Mouse (Mus musculus): Measurements from ENCODE around the gene Dnah8. TPM values are rescaled to one million over a fixed set of nuclear protein-coding genes. Genes with fewer than 3 reads are reported as not detected.

Gene Dnah8
- polyA plus RNA-seq, 1 experiment: not detected

DNA sequence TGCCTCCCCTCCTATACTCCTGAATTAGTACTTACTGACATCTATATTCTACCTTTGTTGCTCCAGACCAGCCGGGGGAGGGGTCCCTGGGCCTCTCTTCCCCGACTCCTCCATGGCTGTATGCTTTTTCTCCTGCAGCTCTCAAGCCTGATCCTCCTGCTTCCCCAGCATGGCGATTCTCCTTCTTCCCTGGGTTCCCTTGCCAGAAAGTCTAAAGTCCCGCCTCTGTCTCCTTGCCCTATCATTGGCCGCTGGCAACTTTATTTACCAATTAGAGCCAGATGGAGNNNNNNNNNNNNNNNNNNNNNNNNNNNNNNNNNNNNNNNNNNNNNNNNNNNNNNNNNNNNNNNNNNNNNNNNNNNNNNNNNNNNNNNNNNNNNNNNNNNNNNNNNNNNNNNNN, 40.7 kb downstream of the Dnah8 start:
- Histone ChIP-seq H3K27ac (replicated peaks; ENCODE audit: low read depth, low read length) (no peak overlapping the region), H3K4me3 (ENCODE audit: insufficient read depth, low read depth, low read length) (no peak overlapping the region), H3K4me1 (ENCODE audit: control insufficient read depth, insufficient read depth, insufficient read length, low read length) (no peaks in the 10 kb centered on the region)

DNA sequence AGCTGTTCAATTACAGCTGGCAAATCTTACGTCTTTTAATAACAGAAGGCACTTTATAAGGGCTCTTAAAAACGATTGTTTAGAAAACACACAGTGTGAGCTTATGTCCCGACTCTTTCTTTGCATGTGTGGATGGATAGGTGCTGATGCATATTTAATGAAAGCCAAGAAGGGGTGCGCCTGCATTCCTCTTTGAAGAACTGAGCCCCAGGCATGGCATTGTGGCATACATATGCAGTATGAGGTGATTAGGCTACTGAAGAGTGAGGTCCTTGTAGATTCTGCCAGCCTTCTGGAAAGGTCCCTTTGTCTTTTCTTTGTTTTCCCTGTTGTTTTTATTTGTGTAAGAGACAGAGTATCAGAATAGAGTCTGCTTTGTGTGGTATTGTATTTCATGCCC, 48.4 kb downstream of the Dnah8 start:
- H3K4me1 ChIP-seq (ENCODE audit: control insufficient read depth, insufficient read depth, insufficient read length, low read length): no peaks in the 10 kb centered on the region
- H3K27ac ChIP-seq (replicated peaks; ENCODE audit: low read depth, low read length): no peak overlapping the region
- H3K4me3 ChIP-seq (ENCODE audit: insufficient read depth, low read depth, low read length): no peak overlapping the region

DNA sequence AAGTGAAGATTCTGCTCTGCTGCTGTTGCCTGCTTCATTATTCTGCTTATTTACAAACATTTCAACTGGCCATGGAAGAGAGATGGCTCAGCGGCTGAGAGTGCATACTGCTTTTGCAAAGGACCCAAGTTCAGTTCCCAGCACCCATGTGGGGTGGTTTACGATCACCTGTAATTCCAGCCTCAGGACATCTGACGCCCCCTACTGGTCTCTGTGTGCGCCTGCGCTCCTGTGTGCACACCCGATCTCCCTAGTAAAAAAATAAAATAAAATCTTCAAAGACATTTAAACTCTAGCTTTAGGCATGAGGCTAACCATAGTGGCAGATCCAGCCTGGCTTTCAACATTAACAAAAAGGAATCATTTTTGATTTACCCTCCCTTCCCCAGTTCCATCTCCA, 48.9 kb downstream of the Dnah8 start:
- H3K4me3 ChIP-seq (ENCODE audit: insufficient read depth, low read depth, low read length): no peak overlapping the region
- H3K4me1 ChIP-seq (ENCODE audit: control insufficient read depth, insufficient read depth, insufficient read length, low read length): no peaks in the 10 kb centered on the region
- no peak overlapping the region for H3K27ac ChIP-seq (replicated peaks; ENCODE audit: low read depth, low read length)

DNA sequence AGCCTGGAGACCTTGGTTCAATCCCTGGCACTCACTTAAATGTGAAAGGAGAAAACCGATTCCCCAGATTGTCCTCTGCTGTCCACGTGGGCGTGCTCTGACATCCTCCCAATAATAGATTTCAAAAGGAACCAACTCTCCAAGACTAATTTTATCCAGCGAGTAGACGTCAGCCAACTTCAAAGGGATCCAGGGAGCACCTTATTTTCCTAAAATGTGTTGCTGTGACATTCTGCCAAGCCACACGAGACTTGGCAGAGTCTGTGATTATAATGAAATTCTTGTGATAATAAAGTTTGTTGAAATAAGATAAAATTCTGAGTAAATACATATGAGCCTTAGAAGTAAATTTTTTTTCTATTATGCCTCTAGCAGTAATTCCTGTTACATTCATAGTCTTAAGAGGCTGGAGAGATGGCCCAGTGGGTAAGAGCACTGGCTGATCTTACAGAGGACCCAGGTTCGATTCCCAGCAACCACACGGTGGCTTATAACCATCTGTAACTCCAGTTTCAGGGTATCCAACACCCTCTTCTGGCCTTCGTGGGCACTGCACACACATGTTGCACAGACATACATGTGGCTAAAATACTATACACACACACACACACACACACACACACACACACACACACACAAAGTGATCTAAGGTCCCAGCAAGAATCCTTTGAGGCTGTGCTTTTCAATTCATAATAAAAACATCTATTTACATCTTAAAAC, 51.0 kb downstream of the Dnah8 start:
- Histone ChIP-seq H3K27ac (replicated peaks; ENCODE audit: low read depth, low read length) (no peak overlapping the region), H3K4me1 (ENCODE audit: control insufficient read depth, insufficient read depth, insufficient read length, low read length) (no peaks in the 10 kb centered on the region), H3K4me3 (ENCODE audit: insufficient read depth, low read depth, low read length) (no peak overlapping the region)

DNA sequence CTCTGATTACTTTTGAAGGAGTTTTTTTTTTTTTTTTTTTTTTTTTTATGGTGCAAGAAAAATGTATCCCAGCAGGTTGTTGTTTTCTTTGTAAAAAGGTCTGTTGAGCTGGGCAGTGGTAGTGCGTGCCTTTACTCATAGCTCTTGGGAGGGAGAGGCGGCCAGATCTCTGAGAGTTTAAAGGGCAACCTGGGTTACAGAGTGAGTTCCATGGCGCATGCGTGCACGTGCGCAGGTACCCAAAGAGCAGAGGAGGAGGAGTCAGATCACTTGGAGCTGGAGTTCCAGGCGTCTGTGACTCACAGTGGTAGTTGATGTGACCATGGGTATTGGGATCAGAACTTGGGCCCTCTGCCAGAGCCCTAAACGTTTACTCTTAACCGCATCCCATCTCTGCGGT, 54.4 kb downstream of the Dnah8 start:
- Histone ChIP-seq H3K4me3 (ENCODE audit: insufficient read depth, low read depth, low read length) (no peak overlapping the region), H3K4me1 (ENCODE audit: control insufficient read depth, insufficient read depth, insufficient read length, low read length) (no peaks in the 10 kb centered on the region), H3K27ac (replicated peaks; ENCODE audit: low read depth, low read length) (no peak overlapping the region)

DNA sequence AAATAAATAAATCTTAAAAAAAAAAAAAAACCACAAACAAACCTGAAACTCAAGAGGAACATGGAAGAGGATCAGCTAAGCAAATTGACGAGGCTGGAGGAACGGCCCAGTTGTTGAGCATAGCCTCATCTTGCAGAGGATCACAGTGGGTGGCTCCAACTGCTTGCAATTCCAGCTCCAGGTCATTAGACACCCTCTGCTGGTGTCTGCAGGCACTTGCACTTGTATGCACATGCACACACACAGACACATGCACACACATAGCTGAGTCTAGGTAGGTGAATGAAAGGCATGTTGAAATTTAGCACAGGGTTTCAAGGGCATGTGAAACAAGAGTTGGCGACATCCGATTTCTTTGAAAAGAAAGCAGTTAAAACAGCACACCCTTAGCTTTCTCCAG, 55.5 kb downstream of the Dnah8 start:
- H3K4me1 ChIP-seq (ENCODE audit: control insufficient read depth, insufficient read depth, insufficient read length, low read length): no peaks in the 10 kb centered on the region

DNA sequence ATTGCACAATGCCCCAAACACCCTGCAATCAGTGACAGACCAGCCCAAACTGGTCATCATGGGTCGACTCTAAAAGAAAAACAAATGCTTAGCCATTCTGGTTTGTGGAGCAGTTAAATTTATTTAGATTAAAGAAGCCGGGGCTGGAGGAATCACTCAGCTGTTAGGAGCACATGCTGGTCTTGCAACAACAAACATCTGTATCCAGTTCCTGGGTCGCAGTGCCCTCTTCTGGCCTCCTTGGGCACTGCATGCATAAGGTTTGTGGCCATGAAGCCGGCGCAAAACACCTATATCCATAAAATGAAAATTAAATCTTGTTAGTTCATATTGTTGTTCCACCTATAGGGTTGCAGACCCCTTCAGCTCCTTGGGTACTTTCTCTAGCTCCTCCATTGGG, 57.5 kb downstream of the Dnah8 start:
- Histone ChIP-seq H3K27ac (replicated peaks; ENCODE audit: low read depth, low read length) (no peak overlapping the region), H3K4me1 (ENCODE audit: control insufficient read depth, insufficient read depth, insufficient read length, low read length) (no peaks in the 10 kb centered on the region), H3K4me3 (ENCODE audit: insufficient read depth, low read depth, low read length) (no peak overlapping the region)

More for the DNA sequence above, 55.5 kb downstream of the Dnah8 start:
- H3K27ac ChIP-seq (replicated peaks; ENCODE audit: low read depth, low read length): no peak overlapping the region
- no peak overlapping the region for H3K4me3 ChIP-seq (ENCODE audit: insufficient read depth, low read depth, low read length)

DNA sequence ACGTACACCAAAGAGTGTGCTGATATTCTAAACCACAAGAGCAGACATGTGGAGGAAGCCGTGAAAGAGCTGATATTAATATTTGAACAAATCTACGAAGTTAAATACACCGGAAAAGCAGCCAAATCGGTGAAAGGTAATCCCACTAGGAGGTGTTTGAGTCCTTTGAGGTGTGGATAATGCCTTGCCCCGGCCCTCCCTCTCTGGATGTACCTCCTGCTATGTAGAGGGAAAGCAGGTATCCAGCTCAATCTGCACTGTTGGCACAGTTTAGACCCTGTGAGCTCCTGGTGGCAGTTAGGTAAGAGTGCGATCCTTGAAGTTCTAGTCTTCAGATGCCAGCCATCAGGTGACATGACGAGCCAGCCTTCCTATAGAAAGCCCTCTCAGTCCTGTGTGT, 66.0 kb downstream of the Dnah8 start:
- no peaks in the 10 kb centered on the region for H3K4me1 ChIP-seq (ENCODE audit: control insufficient read depth, insufficient read depth, insufficient read length, low read length)
- H3K27ac ChIP-seq (replicated peaks; ENCODE audit: low read depth, low read length): no peak overlapping the region
- no peak overlapping the region for H3K4me3 ChIP-seq (ENCODE audit: insufficient read depth, low read depth, low read length)

DNA sequence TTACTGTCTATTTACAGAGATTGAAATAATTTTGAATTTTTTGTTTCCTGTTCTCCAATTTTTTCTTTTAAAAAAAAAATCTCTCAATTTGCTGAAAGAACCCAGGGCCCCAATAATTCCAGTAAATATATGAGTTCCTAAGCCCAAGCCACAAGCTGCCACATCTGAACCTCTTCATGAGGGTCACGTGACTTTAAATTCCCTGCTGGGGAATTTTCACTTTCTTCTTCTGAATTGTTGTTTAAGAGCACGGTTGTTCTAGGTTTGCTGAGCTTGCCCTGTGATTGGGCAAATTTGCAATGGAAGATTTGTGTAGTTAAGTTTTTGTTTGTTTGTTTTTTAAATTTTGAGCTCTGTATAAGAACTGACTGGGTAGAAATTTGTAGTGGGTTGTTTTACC, 67.3 kb downstream of the Dnah8 start:
- H3K27ac ChIP-seq (replicated peaks; ENCODE audit: low read depth, low read length): no peak overlapping the region
- no peak overlapping the region for H3K4me3 ChIP-seq (ENCODE audit: insufficient read depth, low read depth, low read length)
- H3K4me1 ChIP-seq (ENCODE audit: control insufficient read depth, insufficient read depth, insufficient read length, low read length): no peaks in the 10 kb centered on the region

DNA sequence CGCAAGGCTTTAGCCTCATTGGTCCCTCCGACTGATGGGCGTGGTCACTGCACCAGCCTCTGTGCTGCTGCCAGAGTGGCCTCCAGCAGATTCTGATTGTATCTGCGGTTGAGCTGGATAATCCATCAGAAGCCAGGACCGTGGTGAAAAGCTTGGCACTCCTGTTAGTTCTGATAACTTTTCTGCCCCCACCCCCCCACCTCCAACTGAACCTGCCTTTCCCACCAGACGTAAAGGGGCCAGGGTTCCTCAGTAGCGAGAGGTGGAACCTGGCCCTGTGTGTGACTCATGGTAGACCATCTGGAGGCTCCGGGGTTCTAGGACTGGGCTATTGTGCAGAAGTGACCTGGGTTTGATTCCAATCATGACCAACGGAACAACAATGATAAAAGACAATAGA, 70.1 kb downstream of the Dnah8 start:
- H3K4me1 ChIP-seq (ENCODE audit: control insufficient read depth, insufficient read depth, insufficient read length, low read length): no peaks in the 10 kb centered on the region
- no peak overlapping the region for H3K27ac ChIP-seq (replicated peaks; ENCODE audit: low read depth, low read length)
- H3K4me3 ChIP-seq (ENCODE audit: insufficient read depth, low read depth, low read length): no peak overlapping the region

DNA sequence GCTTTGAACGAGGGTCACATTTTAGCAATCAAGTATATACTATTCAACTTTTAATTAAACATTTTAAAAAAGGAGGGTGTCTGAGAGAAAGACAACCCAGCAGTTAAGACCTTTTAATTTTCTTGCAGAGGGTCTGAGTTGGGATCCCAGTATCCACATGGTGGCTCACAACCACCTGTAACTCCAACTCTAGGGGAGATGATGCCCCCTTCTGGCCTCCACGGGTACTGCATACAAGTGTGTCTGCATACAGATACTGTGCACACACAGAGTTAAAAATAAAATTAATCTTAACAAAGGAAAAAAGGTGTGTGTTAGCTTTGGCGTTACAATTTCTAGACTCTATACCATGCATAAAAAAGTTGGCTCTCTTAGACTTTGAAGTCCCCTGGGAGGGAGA, 90.6 kb downstream of the Dnah8 start:
- H3K4me3 ChIP-seq (ENCODE audit: insufficient read depth, low read depth, low read length): no peak overlapping the region
- no peaks in the 10 kb centered on the region for H3K4me1 ChIP-seq (ENCODE audit: control insufficient read depth, insufficient read depth, insufficient read length, low read length)
- H3K27ac ChIP-seq (replicated peaks; ENCODE audit: low read depth, low read length): no peak overlapping the region

DNA sequence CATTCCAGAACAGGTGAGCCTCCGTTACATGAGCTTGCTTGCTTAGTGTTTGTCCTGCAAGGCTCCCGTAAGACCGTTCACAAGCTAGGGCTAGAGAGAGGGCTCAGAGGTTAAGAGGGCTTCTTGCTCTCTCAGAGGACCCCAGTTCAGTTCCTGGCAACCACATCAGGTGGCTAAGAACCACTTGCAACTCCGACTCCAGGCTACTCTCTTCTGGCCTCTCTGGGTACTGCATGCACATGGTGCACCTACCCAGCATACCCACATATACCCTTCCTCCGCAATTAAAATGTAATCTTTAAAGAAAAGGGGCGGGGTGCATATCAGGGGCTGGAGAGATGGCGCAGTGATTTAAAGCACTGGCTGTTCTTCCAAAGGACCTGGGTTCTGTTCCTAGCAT, 94.0 kb downstream of the Dnah8 start:
- Histone ChIP-seq H3K4me1 (ENCODE audit: control insufficient read depth, insufficient read depth, insufficient read length, low read length) (no peaks in the 10 kb centered on the region), H3K27ac (replicated peaks; ENCODE audit: low read depth, low read length) (no peak overlapping the region), H3K4me3 (ENCODE audit: insufficient read depth, low read depth, low read length) (no peak overlapping the region)

DNA sequence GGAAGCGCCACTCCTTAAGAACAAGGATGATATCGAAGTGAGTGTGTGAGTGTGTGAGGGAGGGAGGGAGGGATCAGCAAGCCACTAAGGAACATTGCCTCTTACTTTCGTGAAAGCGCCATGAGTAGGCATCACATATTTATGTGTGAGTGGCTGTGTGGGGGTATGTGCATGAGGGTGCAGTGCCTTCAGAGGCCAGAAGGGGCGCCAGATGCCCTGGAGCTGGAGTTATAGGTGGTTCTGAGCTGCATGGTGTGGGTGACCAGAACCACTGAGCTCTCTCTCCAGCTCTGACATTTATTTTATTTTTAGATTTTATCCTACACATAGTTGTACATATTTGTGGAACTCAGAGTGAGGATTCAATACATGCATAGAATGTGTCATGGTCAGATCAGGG, 94.9 kb downstream of the Dnah8 start:
- Histone ChIP-seq H3K4me1 (ENCODE audit: control insufficient read depth, insufficient read depth, insufficient read length, low read length) (no peaks in the 10 kb centered on the region), H3K27ac (replicated peaks; ENCODE audit: low read depth, low read length) (no peak overlapping the region), H3K4me3 (ENCODE audit: insufficient read depth, low read depth, low read length) (no peak overlapping the region)

DNA sequence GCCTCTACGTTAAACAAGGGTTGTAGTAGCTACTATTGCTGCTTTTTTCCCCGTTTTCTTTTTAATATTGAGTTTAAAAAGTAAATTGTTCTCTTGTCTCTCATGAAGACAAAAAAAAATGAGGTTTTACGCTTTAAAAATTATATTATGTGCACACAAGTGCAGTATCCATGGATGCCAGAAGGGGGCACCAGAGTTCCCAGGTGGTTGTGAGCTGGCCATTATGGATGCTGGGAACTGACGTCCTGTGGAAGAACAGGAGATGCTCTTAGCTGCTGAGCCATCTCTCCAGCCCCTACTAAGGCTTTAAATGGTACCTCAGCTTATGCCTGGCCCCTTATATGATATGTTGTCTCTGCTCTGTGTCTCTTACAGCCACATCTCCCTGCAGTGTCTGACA, 103.6 kb downstream of the Dnah8 start:
- no peak overlapping the region for H3K4me3 ChIP-seq (ENCODE audit: insufficient read depth, low read depth, low read length)
- H3K27ac ChIP-seq (replicated peaks; ENCODE audit: low read depth, low read length): no peak overlapping the region
- H3K4me1 ChIP-seq (ENCODE audit: control insufficient read depth, insufficient read depth, insufficient read length, low read length): no peaks in the 10 kb centered on the region

DNA sequence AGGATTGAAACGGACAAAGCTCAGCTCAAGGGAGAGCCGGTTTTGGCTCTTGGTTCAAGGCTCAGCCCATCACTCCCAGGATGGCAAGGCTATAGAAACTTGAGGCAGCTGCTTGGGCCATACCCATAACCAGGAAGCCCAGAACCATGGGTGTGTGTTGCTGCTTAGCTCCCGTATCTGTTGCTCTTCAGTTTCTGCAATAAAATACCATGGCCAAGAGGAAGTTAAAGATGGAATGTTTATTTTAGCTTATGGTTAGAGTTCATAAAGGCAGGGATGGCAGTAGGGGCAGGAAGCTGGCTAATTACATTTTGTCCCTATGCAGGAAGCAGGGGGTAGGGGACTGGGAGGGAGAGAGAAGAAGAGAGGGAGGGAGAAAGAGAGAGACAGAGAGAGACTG, 108.6 kb downstream of the Dnah8 start:
- Histone ChIP-seq H3K4me3 (ENCODE audit: insufficient read depth, low read depth, low read length) (no peak overlapping the region), H3K4me1 (ENCODE audit: control insufficient read depth, insufficient read depth, insufficient read length, low read length) (no peaks in the 10 kb centered on the region), H3K27ac (replicated peaks; ENCODE audit: low read depth, low read length) (no peak overlapping the region)

DNA sequence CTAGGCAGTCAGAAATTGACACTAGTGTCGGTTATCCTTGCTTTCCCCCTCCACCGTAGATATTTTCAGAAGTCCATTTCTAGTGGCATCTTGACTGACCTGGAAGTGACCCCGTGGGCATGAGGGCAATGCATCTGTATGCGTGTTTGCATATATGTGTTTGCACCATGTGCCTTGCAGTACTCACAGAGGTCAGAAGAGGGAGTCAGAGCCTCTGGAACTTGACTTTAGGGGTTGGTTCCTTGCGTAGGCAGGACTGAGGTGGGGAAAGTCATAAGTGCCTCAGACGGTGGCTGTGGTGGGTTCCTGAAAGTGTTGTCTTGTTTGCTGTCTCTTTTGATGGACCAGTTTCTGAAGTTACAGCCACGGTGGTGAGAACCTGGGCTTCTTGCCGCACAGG, 110.6 kb downstream of the Dnah8 start:
- Histone ChIP-seq H3K4me3 (ENCODE audit: insufficient read depth, low read depth, low read length) (no peak overlapping the region), H3K4me1 (ENCODE audit: control insufficient read depth, insufficient read depth, insufficient read length, low read length) (no peaks in the 10 kb centered on the region), H3K27ac (replicated peaks; ENCODE audit: low read depth, low read length) (no peak overlapping the region)

DNA sequence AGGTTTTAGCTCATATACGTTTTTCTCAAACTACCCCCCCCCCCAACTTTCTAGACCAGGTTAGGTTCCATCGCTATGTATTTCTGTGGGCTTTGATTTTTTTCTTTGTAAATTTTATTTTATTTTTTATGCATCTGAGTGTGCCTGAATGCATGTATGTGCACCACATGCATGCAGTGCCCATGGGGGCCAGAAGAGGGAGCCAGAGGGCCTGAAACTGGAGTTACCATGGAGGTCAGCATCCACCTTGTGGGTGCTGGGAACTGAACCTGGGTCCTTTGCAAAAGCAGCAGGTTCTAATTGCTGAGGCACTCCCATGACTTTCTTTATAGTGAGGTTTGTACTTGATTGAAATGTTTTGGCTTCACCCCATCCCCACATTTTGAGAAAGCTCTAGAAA, 111.3 kb downstream of the Dnah8 start:
- H3K27ac ChIP-seq (replicated peaks; ENCODE audit: low read depth, low read length): no peak overlapping the region

More for the DNA sequence above, 111.3 kb downstream of the Dnah8 start:
- Histone ChIP-seq H3K4me3 (ENCODE audit: insufficient read depth, low read depth, low read length) (no peak overlapping the region), H3K4me1 (ENCODE audit: control insufficient read depth, insufficient read depth, insufficient read length, low read length) (no peaks in the 10 kb centered on the region)
